Comparison of ENCODE assay signal across 24 mouse cellular contexts in genomic region chr2:140778212-140778611, GRCm38 (mm10).
DNase-seq lines count a peak whose midpoint lies in the region; ATAC-seq and TF ChIP-seq lines count a peak whose summit lies in the region.
"Had no signal": no experiment of that assay in that cellular context is flagged by ENCODE, and none has a peak within 500 bp of the region (broad histone marks: within the 10 kb centered on the region; RNA-seq: fewer than 3 reads in every experiment).

No protein-coding gene starts in this region.

- no peak for TF ChIP-seq RAD21 in MEL (IDR thresholded peaks at IDR 0.05; ENCODE audit: low read depth, low read length)

- TF ChIP-seq CTCF in MEL (IDR thresholded peaks at IDR 0.05 in 2 of 3, conservative IDR thresholded peaks at IDR 0.05 in 1 of 3; ENCODE audit: control insufficient read depth in 1 of 3, insufficient read depth in 1 of 3, low read depth in 2 of 3, low read length in 3 of 3, poor library complexity in 1 of 3, severe bottlenecking in 1 of 3): no peak
- no peak for TF ChIP-seq CTCF in intestine, postnatal 0 days (IDR thresholded peaks at IDR 0.05; ENCODE audit: low read depth)

- no peaks in the 10 kb centered on the region for H3K79me2 ChIP-seq in MEL (ENCODE audit: control insufficient read depth, insufficient read depth, low read length, poor library complexity)

- no peak for TF ChIP-seq EP300 in MEL (IDR thresholded peaks at IDR 0.05; ENCODE audit: low read depth in 1 of 2, low read length in 2 of 2)

- H3K9ac ChIP-seq in MEL (ENCODE audit: control insufficient read depth, low read depth, low read length, poor library complexity, severe bottlenecking): no peak overlapping the region
- peak overlapping the region; percentile 11; the same call in 1 of the 2 replicates for H3K9ac ChIP-seq in intestine, postnatal 0 days (ENCODE audit: low read depth, low read length)
- no peak overlapping the region for H3K9ac ChIP-seq in midbrain, embryonic 11.5 days (ENCODE audit: low read length)
- H3K9ac ChIP-seq: embryonic facial prominence, embryonic 13.5 days; forebrain, embryonic 13.5 days; liver, embryonic 15.5 days; midbrain, embryonic 12.5 days had no signal

- TF ChIP-seq POLR2A in MEL (IDR thresholded peaks at IDR 0.05; ENCODE audit: control insufficient read depth in 1 of 2, insufficient read depth in 1 of 2, low read depth in 1 of 2, low read length in 2 of 2, poor library complexity in 1 of 2): no peak

- peak overlapping the region; percentile 30; the same call in 1 of the 2 replicates for H3K4me2 ChIP-seq in intestine, postnatal 0 days (replicated peaks; ENCODE audit: low read depth)
- H3K4me2 ChIP-seq in midbrain, embryonic 11.5 days: no peak overlapping the region
- H3K4me2 ChIP-seq: embryonic facial prominence, embryonic 13.5 days; forebrain, embryonic 13.5 days; liver, embryonic 15.5 days; midbrain, embryonic 12.5 days had no signal

- H3K36me3 ChIP-seq in MEL (ENCODE audit: control insufficient read depth in 1 of 2, insufficient read depth in 2 of 2, low read length in 2 of 2): no peaks in the 10 kb centered on the region
- H3K36me3 ChIP-seq in intestine, postnatal 0 days (ENCODE audit: control insufficient read depth, insufficient read depth): no peaks in the 10 kb centered on the region
- no peaks in the 10 kb centered on the region for H3K36me3 ChIP-seq in midbrain, embryonic 11.5 days (ENCODE audit: control insufficient read depth, insufficient read depth, low read length)
- H3K36me3 ChIP-seq: embryonic facial prominence, embryonic 13.5 days; heart, embryonic 10.5 days; hindbrain, embryonic 10.5 days; liver, embryonic 15.5 days; midbrain, embryonic 12.5 days had no signal

- H3K4me3 ChIP-seq in MEL (ENCODE audit: control insufficient read depth in 1 of 2, insufficient read depth in 1 of 2, low read depth in 2 of 2, low read length in 2 of 2): no peak overlapping the region; a peak in 1 of 4 replicates
- peak overlapping the region; percentile 9 for H3K4me3 ChIP-seq in brown adipose tissue, adult 24 weeks (ENCODE audit: insufficient read depth, low read depth, low read length)
- H3K4me3 ChIP-seq in intestine, postnatal 0 days (ENCODE audit: low read depth, low read length): 0 out of 2 replicates have a peak overlapping the region, but pooled peaks have one; percentile 14
- no peak overlapping the region for H3K4me3 ChIP-seq in midbrain, embryonic 11.5 days (ENCODE audit: low read depth, low read length)
- H3K4me3 ChIP-seq: embryonic facial prominence, embryonic 13.5 days; forebrain, embryonic 13.5 days; heart, embryonic 10.5 days; hindbrain, embryonic 10.5 days; liver, embryonic 15.5 days; midbrain, embryonic 12.5 days had no signal

- H3K27ac ChIP-seq in MEL (ENCODE audit: control insufficient read depth, low read depth, low read length): no peak overlapping the region
- no peak overlapping the region for H3K27ac ChIP-seq in brown adipose tissue, adult 24 weeks (replicated peaks; ENCODE audit: low read depth, low read length)
- peak overlapping the region; percentile 57 for H3K27ac ChIP-seq in intestine, postnatal 0 days (ENCODE audit: low read depth, low read length)
- H3K27ac ChIP-seq in midbrain, embryonic 11.5 days (ENCODE audit: low read depth, low read length): no peak overlapping the region
- H3K27ac ChIP-seq: embryonic facial prominence, embryonic 13.5 days; forebrain, embryonic 13.5 days; heart, embryonic 10.5 days; hindbrain, embryonic 10.5 days; hindbrain, postnatal 0 days; kidney, postnatal 0 days; liver, embryonic 15.5 days; midbrain, embryonic 12.5 days had no signal

- intact Hi-C loops in left cerebral cortex, postnatal 36 days (cut with DNase I): no loop called here

- H3K27me3 ChIP-seq in MEL (ENCODE audit: control insufficient read depth in 1 of 2, insufficient read depth in 2 of 2, low read length in 2 of 2): no peaks in the 10 kb centered on the region
- no peaks in the 10 kb centered on the region for H3K27me3 ChIP-seq in intestine, postnatal 0 days (replicated peaks; ENCODE audit: control insufficient read depth, insufficient read depth, low read length)
- no peaks in the 10 kb centered on the region for H3K27me3 ChIP-seq in midbrain, embryonic 11.5 days (ENCODE audit: control insufficient read depth, insufficient read depth, low read length)
- H3K27me3 ChIP-seq: embryonic facial prominence, embryonic 13.5 days; forebrain, embryonic 13.5 days; liver, embryonic 15.5 days; midbrain, embryonic 12.5 days; Patski had no signal

- H3K9me3 ChIP-seq in MEL (replicated peaks; ENCODE audit: insufficient read depth, low read length): no peaks in the 10 kb centered on the region
- H3K9me3 ChIP-seq in intestine, postnatal 0 days (ENCODE audit: control insufficient read depth): no peaks in the 10 kb centered on the region
- no peaks in the 10 kb centered on the region for H3K9me3 ChIP-seq in midbrain, embryonic 11.5 days (ENCODE audit: control insufficient read depth, low read length)
- H3K9me3 ChIP-seq: embryonic facial prominence, embryonic 13.5 days; forebrain, embryonic 13.5 days; heart, embryonic 10.5 days; hindbrain, embryonic 10.5 days; liver, embryonic 15.5 days; midbrain, embryonic 12.5 days had no signal

- ATAC-seq in intestine, postnatal 0 days: peak; percentile 86
- ATAC-seq in megakaryocyte-erythroid progenitor cell, adult 5-6 weeks (replicated peaks; ENCODE audit: low FRiP score, low TSS enrichment, poor library complexity, severe bottlenecking): 0 out of 2 replicates have a peak, but pooled peaks have one; percentile 52
- no peak for ATAC-seq in midbrain, embryonic 11.5 days (ENCODE audit: low FRiP score)
- ATAC-seq: forebrain, embryonic 13.5 days; hindbrain, postnatal 0 days; Patski had no signal

- DNase-seq in MEL (ENCODE audit: low read depth, low spot score): peak; percentile 3
- DNase-seq in left cerebral cortex, postnatal 36 days (ENCODE audit: low spot score in 2 of 2): no peak
- DNase-seq in right cerebral cortex, adult 18-20 months: no peak
- DNase-seq in midbrain, embryonic 11.5 days (ENCODE audit: low spot score, missing footprints): no peak
- DNase-seq: adrenal gland, adult 2 months; cerebellum, adult 2 months; cerebellum, postnatal 25 days; embryo, embryonic 11 days; kidney, adult 18-20 months; lung, postnatal 10 days; right cerebral cortex, postnatal 14 days; spleen, adult 18-20 months had no signal

- WGBS in intestine, postnatal 0 days: 55% methylated on average over 13 of the region's 13 CpGs
- WGBS in midbrain, embryonic 11.5 days: 91% methylated on average over 13 of the region's 13 CpGs

- H3K4me1 ChIP-seq in MEL (ENCODE audit: control insufficient read depth in 1 of 2, insufficient read depth in 2 of 2, low read length in 2 of 2): no peaks in the 10 kb centered on the region
- no peaks in the 10 kb centered on the region for H3K4me1 ChIP-seq in brown adipose tissue, adult 24 weeks (ENCODE audit: control insufficient read depth, insufficient read depth, insufficient read length, low read length)
- no peaks in the 10 kb centered on the region for H3K4me1 ChIP-seq in intestine, postnatal 0 days (replicated peaks; ENCODE audit: control insufficient read depth, insufficient read depth, low read length)
- no peaks in the 10 kb centered on the region for H3K4me1 ChIP-seq in midbrain, embryonic 11.5 days (ENCODE audit: control insufficient read depth, insufficient read depth, low read length)
- H3K4me1 ChIP-seq: embryonic facial prominence, embryonic 13.5 days; forebrain, embryonic 13.5 days; hindbrain, embryonic 10.5 days; liver, embryonic 15.5 days; midbrain, embryonic 12.5 days had no signal

TF ChIP-seq in MEL, 35 proteins besides CTCF, POLR2A, EP300 and RAD21:
- no peak for TF ChIP-seq BHLHE40 (IDR thresholded peaks at IDR 0.05; ENCODE audit: borderline replicate concordance, low read depth, low read length)
- no peak for TF ChIP-seq TBP (IDR thresholded peaks at IDR 0.05; ENCODE audit: low read depth, low read length)
- TF ChIP-seq MAZ (IDR thresholded peaks at IDR 0.05; ENCODE audit: low read depth, low read length): no peak
- TF ChIP-seq TAL1 (IDR thresholded peaks at IDR 0.05; ENCODE audit: low read length): no peak
- TF ChIP-seq SMC3 (IDR thresholded peaks at IDR 0.05; ENCODE audit: low read depth, low read length): no peak
- no peak for TF ChIP-seq MYB (IDR thresholded peaks at IDR 0.05; ENCODE audit: low read depth, low read length)
- TF ChIP-seq GABPA (IDR thresholded peaks at IDR 0.05; ENCODE audit: low read depth, low read length): no peak
- no peak for TF ChIP-seq USF2 (IDR thresholded peaks at IDR 0.05; ENCODE audit: borderline replicate concordance in 1 of 2, insufficient read depth in 1 of 2, low read depth in 1 of 2, low read length in 2 of 2)
- no peak for TF ChIP-seq POLR2AphosphoS5 (IDR thresholded peaks at IDR 0.05; ENCODE audit: borderline replicate concordance, low read depth, low read length)
TF ChIP-seq in MEL: peak in this region for 0.

Comparison
In these comparisons a context has a peak if more than half of its experiments do, and no peak if none do; other contexts are left out.
1. H3K4me3 ChIP-seq: peak in brown adipose tissue, adult 24 weeks (single experiment) and intestine, postnatal 0 days (single experiment); none in MEL (0 of 2) and midbrain, embryonic 11.5 days (single experiment).